Mouse (Mus musculus): ENCODE measurements around the gene Rab2b.
A peak's percentile ranks its signal among the peaks of the same experiment; 100 is the strongest.

Gene Rab2b

GRCm38 (mm10) chr14:52272781-52273180, 6.6 kb downstream of the Rab2b start:
- DNase-seq = no peak

GRCm38 (mm10) chr14:52257484-52258213, 21.7 kb downstream of the Rab2b start, which contains the start of gene Chd8:
Chd8 (minus strand) TSS chr14:52257780.
- DNase-seq = peak; percentile 99

GRCm38 (mm10) chr14:52256311-52257175, 22.8 kb downstream of the Rab2b start:
- DNase-seq = peak; percentile 35

GRCm38 (mm10) chr14:52246129-52246528, 33.2 kb downstream of the Rab2b start:
- no peak for DNase-seq

- no peak for DNase-seq
Measured at GRCm38 (mm10) chr14:52244690-52245042, 34.7 kb downstream of the Rab2b start.

- DNase-seq = peak; percentile 99
Measured at GRCm38 (mm10) chr14:52244041-52244689, 35.2 kb downstream of the Rab2b start.

- DNase-seq = no peak
Measured at GRCm38 (mm10) chr14:52236216-52236615, 43.1 kb downstream of the Rab2b start.

GRCm38 (mm10) chr14:52235165-52235564, 44.2 kb downstream of the Rab2b start:
- no peak for DNase-seq

GRCm38 (mm10) chr14:52232249-52232648, 47.1 kb downstream of the Rab2b start:
- no peak for DNase-seq

GRCm38 (mm10) chr14:52225972-52226371, 53.4 kb downstream of the Rab2b start:
- DNase-seq = no peak

GRCm38 (mm10) chr14:52217261-52217660, 62.1 kb downstream of the Rab2b start:
- DNase-seq = no peak
